Mouse (Mus musculus): Measurements from ENCODE around the gene Nanos2. TPM values are rescaled to one million over a fixed set of nuclear protein-coding genes. Genes with fewer than 3 reads are reported as not detected.

Gene Nanos2
- total and polyA plus RNA-seq, 2 experiments from 2014 or later, result 1.6 to 2.6 TPM

GRCm38 (mm10) chr7:19003902-19004630, 16.9 kb downstream of the Nanos2 start, which contains the start of gene Irf2bp1:
TSS of gene Irf2bp1 (plus strand) at chr7:19004044.
- Histone ChIP-seq H3K27ac (peak within 1 kb of the TSS; percentile 90), H3K36me3 (ENCODE audit: insufficient read depth, low read length) (no peaks in the 10 kb centered on the region), H3K9ac (replicated peaks; ENCODE audit: low read length) (peak within 1 kb of the TSS; percentile 77), H3K4me2 (ENCODE audit: low read depth, low read length) (peak within 1 kb of the TSS; percentile 91), H3K4me1 (ENCODE audit: insufficient read depth, low read length) (peaks cover 19% of the 10 kb centered on the region), H3K4me3 (ENCODE audit: low read length) (peak within 1 kb of the TSS; percentile 59), H3K27me3 (ENCODE audit: insufficient read depth, low read length) (no peaks in the 10 kb centered on the region), H3K9me3 (ENCODE audit: low read length) (no peaks in the 10 kb centered on the region)
- peak; percentile 61 for ATAC-seq
- 2% methylated on average over 84 of the region's 90 CpGs for WGBS
- peak; percentile 97 for DNase-seq (ENCODE audit: low spot score)
- TF ChIP-seq CTCF (IDR thresholded peaks at IDR 0.05; ENCODE audit: low read depth), result no peak

DNA sequence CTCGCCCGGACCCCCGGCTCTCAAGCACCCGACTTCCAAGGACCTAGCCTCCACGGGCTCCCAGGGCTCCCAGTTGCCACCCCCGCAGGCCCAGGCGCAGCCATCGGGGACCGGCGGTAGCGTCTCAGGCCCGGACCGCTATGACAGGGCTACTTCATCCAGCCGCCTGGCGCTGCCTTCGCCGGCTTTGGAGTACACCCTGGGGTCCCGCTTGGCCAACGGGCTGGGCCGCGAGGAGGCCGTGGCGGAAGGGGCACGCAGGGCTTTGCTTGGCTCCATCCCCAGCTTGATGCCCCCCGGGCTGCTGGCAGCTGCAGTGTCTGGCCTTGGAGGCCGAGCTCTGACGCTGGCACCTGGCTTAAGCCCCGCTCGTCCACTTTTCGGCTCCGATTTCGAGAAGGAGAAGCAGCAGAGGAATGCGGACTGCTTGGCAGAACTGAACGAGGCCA, 17.5 kb downstream of the Nanos2 start:
- Histone ChIP-seq H3K4me3 (ENCODE audit: low read length) (peak overlapping the region; percentile 59), H3K4me2 (ENCODE audit: low read depth, low read length) (peak overlapping the region; percentile 91), H3K9me3 (ENCODE audit: low read length) (no peaks in the 10 kb centered on the region), H3K4me1 (ENCODE audit: insufficient read depth, low read length) (peaks cover 19% of the 10 kb centered on the region), H3K36me3 (ENCODE audit: insufficient read depth, low read length) (no peaks in the 10 kb centered on the region), H3K9ac (replicated peaks; ENCODE audit: low read length) (peak overlapping the region; percentile 77), H3K27ac (peak overlapping the region; percentile 90), H3K27me3 (ENCODE audit: insufficient read depth, low read length) (no peaks in the 10 kb centered on the region)
- TF ChIP-seq CTCF (IDR thresholded peaks at IDR 0.05; ENCODE audit: low read depth), result no peak
- 4% methylated on average over 34 of the region's 34 CpGs for WGBS
- DNase-seq (ENCODE audit: low spot score) (peak; percentile 59), ATAC-seq (peak; percentile 6)

GRCm38 (mm10) chr7:19005417-19006121, 18.4 kb downstream of the Nanos2 start:
- H3K9ac ChIP-seq (replicated peaks; ENCODE audit: low read length), result no peak overlapping the region; the same call in 1 of the 2 replicates
- TF ChIP-seq CTCF (IDR thresholded peaks at IDR 0.05; ENCODE audit: low read depth), result no peak
- ATAC-seq, result no peak
- H3K27me3 ChIP-seq (ENCODE audit: insufficient read depth, low read length), result no peaks in the 10 kb centered on the region
- H3K9me3 ChIP-seq (ENCODE audit: low read length), result no peaks in the 10 kb centered on the region
- DNase-seq (ENCODE audit: low spot score), result no peak
- 72% methylated on average over 34 of the region's 34 CpGs for WGBS
- peaks cover 19% of the 10 kb centered on the region for H3K4me1 ChIP-seq (ENCODE audit: insufficient read depth, low read length)
- H3K36me3 ChIP-seq (ENCODE audit: insufficient read depth, low read length), result no peaks in the 10 kb centered on the region
- peak overlapping the region; percentile 91 for H3K4me2 ChIP-seq (ENCODE audit: low read depth, low read length)
- H3K4me3 ChIP-seq (ENCODE audit: low read length), result peak overlapping the region; percentile 59; the same call in 1 of the 2 replicates
- H3K27ac ChIP-seq, result no peak overlapping the region

DNA sequence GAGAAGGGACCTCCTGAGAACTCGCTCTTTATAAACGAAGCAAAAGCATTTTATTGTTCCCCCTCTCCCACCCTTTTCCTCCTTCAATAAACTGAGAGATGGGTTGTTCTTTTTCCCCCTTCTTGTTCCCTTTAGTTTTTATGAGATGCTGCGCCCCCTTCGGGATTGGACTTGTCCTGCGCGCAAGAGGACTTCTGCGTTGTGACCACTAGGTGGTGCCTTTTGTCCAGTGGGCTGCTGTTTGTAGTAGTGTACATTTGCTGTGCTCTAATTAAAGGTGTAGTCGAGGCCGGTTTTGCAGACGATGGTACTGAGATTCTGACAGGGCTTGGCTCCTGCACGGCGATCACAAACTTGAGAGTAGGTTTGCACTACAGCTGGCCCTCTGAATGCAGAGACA, 19.3 kb downstream of the Nanos2 start:
- Histone ChIP-seq H3K36me3 (ENCODE audit: insufficient read depth, low read length) (no peaks in the 10 kb centered on the region), H3K4me1 (ENCODE audit: insufficient read depth, low read length) (peaks cover 19% of the 10 kb centered on the region), H3K4me2 (ENCODE audit: low read depth, low read length) (peak overlapping the region; percentile 91), H3K9ac (replicated peaks; ENCODE audit: low read length) (no peak overlapping the region), H3K27me3 (ENCODE audit: insufficient read depth, low read length) (no peaks in the 10 kb centered on the region), H3K4me3 (ENCODE audit: low read length) (no peak overlapping the region), H3K9me3 (ENCODE audit: low read length) (no peaks in the 10 kb centered on the region), H3K27ac (no peak overlapping the region)
- DNase-seq (ENCODE audit: low spot score) (peak; percentile 95), ATAC-seq (no peak)
- peak; percentile 99 for TF ChIP-seq CTCF (IDR thresholded peaks at IDR 0.05; ENCODE audit: low read depth)
- 6% methylated on average over 12 of the region's 12 CpGs for WGBS

DNA sequence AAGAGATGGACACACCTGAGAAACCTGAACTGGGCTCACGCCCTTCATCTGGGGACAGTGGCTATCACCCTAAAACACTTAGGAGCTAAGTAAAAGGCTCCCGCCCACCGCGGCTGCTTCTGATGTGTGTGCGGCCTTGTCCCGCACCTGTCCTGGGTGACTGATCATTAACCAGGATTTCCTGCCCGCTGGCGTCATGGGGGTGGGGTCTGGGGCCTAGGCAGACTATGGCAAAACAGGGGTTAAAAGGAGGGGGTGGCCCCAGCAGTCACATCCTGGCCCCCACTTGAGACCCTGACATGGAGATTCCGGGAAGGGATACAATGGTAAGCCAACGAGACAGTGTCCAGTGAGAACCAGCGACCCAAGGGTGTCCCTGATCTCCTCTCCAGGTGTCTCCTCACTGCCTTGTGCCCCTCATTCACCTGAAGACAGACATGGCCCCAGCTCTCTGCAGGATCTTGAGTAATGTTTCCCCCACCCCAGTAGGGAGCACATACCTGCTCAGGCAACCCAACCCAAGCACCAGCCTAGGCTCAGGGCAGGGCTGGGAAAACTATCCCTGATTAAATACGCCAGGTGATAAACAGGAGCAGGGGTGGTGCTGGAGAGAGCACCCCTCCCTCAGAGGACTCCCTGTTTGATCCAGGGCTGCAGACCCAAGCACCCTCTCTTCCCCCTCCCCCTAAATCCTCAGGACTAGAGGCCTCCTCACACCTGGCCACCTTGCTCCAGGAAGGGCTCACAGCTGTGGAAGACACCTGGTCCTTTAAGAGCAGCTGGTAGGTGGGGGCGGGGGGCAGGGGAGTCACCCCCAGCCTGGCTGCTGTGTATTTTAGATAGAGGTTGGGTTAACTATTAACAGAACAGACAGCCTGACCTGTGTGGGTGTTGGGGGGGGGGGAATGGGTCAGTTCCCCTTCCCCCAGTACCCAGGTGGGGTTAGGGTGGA, 20.1 kb downstream of the Nanos2 start:
- Histone ChIP-seq H3K4me1 (ENCODE audit: insufficient read depth, low read length) (peaks cover 19% of the 10 kb centered on the region), H3K4me3 (ENCODE audit: low read length) (no peak overlapping the region), H3K9ac (replicated peaks; ENCODE audit: low read length) (no peak overlapping the region), H3K36me3 (ENCODE audit: insufficient read depth, low read length) (no peaks in the 10 kb centered on the region), H3K4me2 (ENCODE audit: low read depth, low read length) (no peak overlapping the region), H3K9me3 (ENCODE audit: low read length) (no peaks in the 10 kb centered on the region), H3K27ac (no peak overlapping the region), H3K27me3 (ENCODE audit: insufficient read depth, low read length) (no peaks in the 10 kb centered on the region)
- DNase-seq (ENCODE audit: low spot score) (no peak), ATAC-seq (no peak)
- no peak for TF ChIP-seq CTCF (IDR thresholded peaks at IDR 0.05; ENCODE audit: low read depth)
- WGBS, result 80% methylated on average over 13 of the region's 13 CpGs

GRCm38 (mm10) chr7:19010581-19010980, 23.4 kb downstream of the Nanos2 start:
- no peak for DNase-seq (ENCODE audit: low spot score)
- Histone ChIP-seq H3K4me3 (ENCODE audit: low read length) (no peak overlapping the region), H3K4me1 (ENCODE audit: insufficient read depth, low read length) (peaks cover 8% of the 10 kb centered on the region), H3K27me3 (ENCODE audit: insufficient read depth, low read length) (no peaks in the 10 kb centered on the region), H3K9ac (replicated peaks; ENCODE audit: low read length) (no peak overlapping the region), H3K27ac (no peak overlapping the region), H3K4me2 (ENCODE audit: low read depth, low read length) (no peak overlapping the region), H3K36me3 (ENCODE audit: insufficient read depth, low read length) (no peaks in the 10 kb centered on the region), H3K9me3 (ENCODE audit: low read length) (no peaks in the 10 kb centered on the region)
- no peak for ATAC-seq
- 87% methylated on average over 7 of the region's 7 CpGs for WGBS
- TF ChIP-seq CTCF (IDR thresholded peaks at IDR 0.05; ENCODE audit: low read depth), result no peak

All from hindbrain, postnatal 0 days (tissue).